Mouse (Mus musculus): ENCODE results near the gene Mpl. TPM values are rescaled to one million over a fixed set of nuclear protein-coding genes. Genes with fewer than 3 reads are reported as not detected.

Gene Mpl
- polyA plus RNA-seq, 1 experiment from 2014 or later: 7.3 TPM

GRCm38 (mm10) chr4:118416329-118416728 is 41.0 kb downstream of the Mpl start:
- Histone ChIP-seq H3K36me3 (ENCODE audit: control insufficient read depth, insufficient read depth) (peaks cover 57% of the 10 kb centered on the region), H3K27ac (ENCODE audit: low read length) (no peak overlapping the region), H3K4me3 (ENCODE audit: low read depth, low read length) (no peak overlapping the region), H3K4me1 (ENCODE audit: control insufficient read depth, low read depth, low read length) (no peaks in the 10 kb centered on the region), H3K9ac (ENCODE audit: low read depth, low read length) (no peak overlapping the region), H3K9me3 (replicated peaks; ENCODE audit: control insufficient read depth, low read length) (no peaks in the 10 kb centered on the region), H3K27me3 (ENCODE audit: control insufficient read depth, insufficient read depth, low read depth, low read length) (no peaks in the 10 kb centered on the region), H3K4me2 (ENCODE audit: low read depth, low read length) (no peak overlapping the region)
- no peak for ATAC-seq (ENCODE audit: low read depth)
- WGBS (ENCODE audit: insufficient replicate concordance): 76% methylated on average over 5 of the region's 5 CpGs

- Histone ChIP-seq H3K4me2 (ENCODE audit: low read depth, low read length) (no peak overlapping the region), H3K36me3 (ENCODE audit: control insufficient read depth, insufficient read depth) (peaks cover 57% of the 10 kb centered on the region), H3K27me3 (ENCODE audit: control insufficient read depth, insufficient read depth, low read depth, low read length) (no peaks in the 10 kb centered on the region), H3K9me3 (replicated peaks; ENCODE audit: control insufficient read depth, low read length) (no peaks in the 10 kb centered on the region), H3K4me1 (ENCODE audit: control insufficient read depth, low read depth, low read length) (peaks cover 2% of the 10 kb centered on the region; the same call in 1 of the 2 replicates), H3K9ac (ENCODE audit: low read depth, low read length) (no peak overlapping the region), H3K4me3 (ENCODE audit: low read depth, low read length) (no peak overlapping the region), H3K27ac (ENCODE audit: low read length) (no peak overlapping the region)
- 74% methylated on average over 2 of the region's 2 CpGs for WGBS (ENCODE audit: insufficient replicate concordance)
- ATAC-seq (ENCODE audit: low read depth): no peak
Measured at GRCm38 (mm10) chr4:118415779-118416178, 41.5 kb downstream of the Mpl start.

- peaks cover 54% of the 10 kb centered on the region for H3K36me3 ChIP-seq (ENCODE audit: control insufficient read depth, insufficient read depth)
- H3K4me3 ChIP-seq (ENCODE audit: low read depth, low read length): no peak overlapping the region
- no peak for ATAC-seq (ENCODE audit: low read depth)
- WGBS (ENCODE audit: insufficient replicate concordance): 80% methylated on average over 5 of the region's 5 CpGs
- H3K27ac ChIP-seq (ENCODE audit: low read length): no peak overlapping the region
- no peaks in the 10 kb centered on the region for H3K9me3 ChIP-seq (replicated peaks; ENCODE audit: control insufficient read depth, low read length)
- no peak overlapping the region for H3K4me2 ChIP-seq (ENCODE audit: low read depth, low read length)
- H3K4me1 ChIP-seq (ENCODE audit: control insufficient read depth, low read depth, low read length): peaks cover 15% of the 10 kb centered on the region
- no peaks in the 10 kb centered on the region for H3K27me3 ChIP-seq (ENCODE audit: control insufficient read depth, insufficient read depth, low read depth, low read length)
- H3K9ac ChIP-seq (ENCODE audit: low read depth, low read length): no peak overlapping the region
Measured at GRCm38 (mm10) chr4:118413553-118413952, 43.8 kb downstream of the Mpl start.

GRCm38 (mm10) chr4:118410871-118411270 is 46.4 kb downstream of the Mpl start:
- WGBS (ENCODE audit: insufficient replicate concordance): 82% methylated on average over 5 of the region's 5 CpGs
- peaks cover 27% of the 10 kb centered on the region for H3K4me1 ChIP-seq (ENCODE audit: control insufficient read depth, low read depth, low read length)
- no peak overlapping the region for H3K9ac ChIP-seq (ENCODE audit: low read depth, low read length)
- H3K27me3 ChIP-seq (ENCODE audit: control insufficient read depth, insufficient read depth, low read depth, low read length): no peaks in the 10 kb centered on the region
- no peaks in the 10 kb centered on the region for H3K9me3 ChIP-seq (replicated peaks; ENCODE audit: control insufficient read depth, low read length)
- H3K4me3 ChIP-seq (ENCODE audit: low read depth, low read length): no peak overlapping the region
- H3K27ac ChIP-seq (ENCODE audit: low read length): no peak overlapping the region
- H3K4me2 ChIP-seq (ENCODE audit: low read depth, low read length): peak overlapping the region; percentile 78; the same call in 1 of the 2 replicates
- H3K36me3 ChIP-seq (ENCODE audit: control insufficient read depth, insufficient read depth): peaks cover 37% of the 10 kb centered on the region
- ATAC-seq (ENCODE audit: low read depth): no peak

DNA sequence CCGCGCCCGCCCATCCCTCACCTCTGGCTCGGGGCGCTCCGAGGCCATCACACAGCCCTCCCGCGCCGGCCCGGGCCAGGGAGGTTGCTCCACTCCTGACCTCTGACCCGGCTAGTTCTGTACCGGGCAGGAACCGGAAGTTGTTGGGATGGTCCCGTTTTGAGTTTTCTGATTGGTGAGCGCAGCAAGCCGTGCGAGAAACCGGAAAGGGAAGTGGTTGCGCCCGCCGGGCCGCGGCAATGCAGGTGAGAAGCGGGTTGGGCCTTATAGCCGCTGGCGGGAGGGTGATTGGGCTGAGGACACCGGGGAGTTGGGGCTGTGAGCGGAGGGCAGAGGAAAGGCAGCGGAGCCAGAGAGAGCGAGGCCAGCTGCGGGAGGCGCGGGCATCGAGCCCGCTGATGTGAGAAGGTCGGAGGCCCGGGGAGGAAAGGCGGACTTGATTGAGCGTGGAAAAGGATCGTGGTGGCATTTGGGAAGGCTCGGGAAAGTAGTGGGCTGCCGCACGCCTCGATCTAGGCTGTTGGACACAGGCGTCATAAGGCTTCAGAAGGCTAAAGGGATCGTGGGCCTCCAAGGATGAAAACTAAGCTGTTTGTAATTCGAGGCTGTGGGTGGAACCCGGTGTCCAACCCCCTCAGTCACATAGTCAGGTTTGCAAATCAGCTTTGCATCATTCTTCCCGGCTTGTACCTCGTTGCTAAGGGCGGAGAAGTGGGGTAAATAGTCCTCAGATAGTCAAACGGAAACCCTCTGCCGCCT is 48.0 kb downstream of the Mpl start, which contains the start of the genes Szt2 and Med8:
Gene Szt2, minus strand, starts transcription at position 132 of the 759 bp plus-strand sequence.
Gene Med8, plus strand, starts transcription at position 196 of the 759 bp plus-strand sequence.
- WGBS (ENCODE audit: insufficient replicate concordance): 1% methylated on average over 53 of the region's 53 CpGs
- peak within 1 kb of the TSS; percentile 78 for H3K4me2 ChIP-seq (ENCODE audit: low read depth, low read length)
- no peaks in the 10 kb centered on the region for H3K27me3 ChIP-seq (ENCODE audit: control insufficient read depth, insufficient read depth, low read depth, low read length)
- peaks cover 26% of the 10 kb centered on the region for H3K36me3 ChIP-seq (ENCODE audit: control insufficient read depth, insufficient read depth)
- H3K9ac ChIP-seq (ENCODE audit: low read depth, low read length): peak within 1 kb of the TSS; percentile 96
- H3K9me3 ChIP-seq (replicated peaks; ENCODE audit: control insufficient read depth, low read length): no peaks in the 10 kb centered on the region
- H3K27ac ChIP-seq (ENCODE audit: low read length): peak within 1 kb of the TSS; percentile 83
- H3K4me1 ChIP-seq (ENCODE audit: control insufficient read depth, low read depth, low read length): peaks cover 27% of the 10 kb centered on the region
- ATAC-seq (ENCODE audit: low read depth): peak; percentile 99
- H3K4me3 ChIP-seq (ENCODE audit: low read depth, low read length): peak within 1 kb of the TSS; percentile 98

- H3K4me2 ChIP-seq (ENCODE audit: low read depth, low read length): no peak overlapping the region
- WGBS (ENCODE audit: insufficient replicate concordance): 78% methylated on average over 12 of the region's 12 CpGs
Measured at GRCm38 (mm10) chr4:118402701-118403100, 54.6 kb downstream of the Mpl start.

DNA sequence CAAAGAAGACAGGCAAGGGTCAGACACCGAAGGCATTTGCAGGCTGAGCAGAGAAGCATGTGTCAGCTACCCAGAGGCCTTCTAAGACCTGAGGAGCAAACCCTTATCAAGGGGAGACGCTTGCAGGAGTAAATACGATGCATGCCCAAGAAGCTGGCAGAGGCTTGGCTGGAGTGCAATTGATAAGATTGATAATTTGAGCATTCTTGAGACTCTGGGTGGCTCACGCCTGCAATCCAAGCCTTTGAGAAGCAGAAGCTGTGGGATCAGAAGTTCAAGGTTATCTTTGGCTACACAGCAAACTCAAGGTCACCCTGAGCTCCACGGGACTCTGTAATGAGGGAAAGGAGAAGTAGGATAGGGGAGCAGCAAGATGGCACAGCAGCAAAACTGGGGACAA is 55.4 kb downstream of the Mpl start:
- Histone ChIP-seq H3K27me3 (ENCODE audit: control insufficient read depth, insufficient read depth, low read depth, low read length) (no peaks in the 10 kb centered on the region), H3K9ac (ENCODE audit: low read depth, low read length) (no peak overlapping the region), H3K36me3 (ENCODE audit: control insufficient read depth, insufficient read depth) (peaks cover 15% of the 10 kb centered on the region), H3K27ac (ENCODE audit: low read length) (no peak overlapping the region), H3K4me3 (ENCODE audit: low read depth, low read length) (no peak overlapping the region), H3K4me1 (ENCODE audit: control insufficient read depth, low read depth, low read length) (peaks cover 9% of the 10 kb centered on the region), H3K9me3 (replicated peaks; ENCODE audit: control insufficient read depth, low read length) (no peaks in the 10 kb centered on the region), H3K4me2 (ENCODE audit: low read depth, low read length) (no peak overlapping the region)
- WGBS (ENCODE audit: insufficient replicate concordance): 42% methylated on average over 5 of the region's 5 CpGs
- ATAC-seq (ENCODE audit: low read depth): peak; percentile 78

More at GRCm38 (mm10) chr4:118402701-118403100, 54.6 kb downstream of the Mpl start:
- Histone ChIP-seq H3K27me3 (ENCODE audit: control insufficient read depth, insufficient read depth, low read depth, low read length) (no peaks in the 10 kb centered on the region), H3K27ac (ENCODE audit: low read length) (no peak overlapping the region), H3K4me3 (ENCODE audit: low read depth, low read length) (no peak overlapping the region), H3K9ac (ENCODE audit: low read depth, low read length) (no peak overlapping the region), H3K9me3 (replicated peaks; ENCODE audit: control insufficient read depth, low read length) (no peaks in the 10 kb centered on the region), H3K4me1 (ENCODE audit: control insufficient read depth, low read depth, low read length) (peaks cover 12% of the 10 kb centered on the region), H3K36me3 (ENCODE audit: control insufficient read depth, insufficient read depth) (peaks cover 15% of the 10 kb centered on the region)
- no peak for ATAC-seq (ENCODE audit: low read depth)

DNA sequence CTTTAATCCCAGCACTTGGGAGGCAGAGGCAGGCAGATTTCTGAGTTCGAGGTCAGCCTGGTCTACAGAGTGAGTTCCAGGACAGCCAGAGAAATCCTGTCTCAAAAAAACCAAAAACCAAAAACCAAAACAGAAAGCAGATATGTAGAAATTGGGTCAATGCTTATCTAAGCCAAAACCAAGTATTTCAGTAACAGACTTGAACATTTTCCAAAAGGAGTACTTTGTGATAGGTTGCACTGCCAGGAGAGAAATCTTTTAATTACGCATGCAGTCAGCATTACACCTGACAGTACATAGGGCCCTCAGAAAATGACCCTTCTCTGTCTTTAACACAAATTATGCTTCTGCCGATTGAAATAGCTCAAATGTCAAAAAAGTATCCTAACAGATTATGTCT is 55.9 kb downstream of the Mpl start:
- Histone ChIP-seq H3K27ac (ENCODE audit: low read length) (no peak overlapping the region), H3K9me3 (replicated peaks; ENCODE audit: control insufficient read depth, low read length) (no peaks in the 10 kb centered on the region), H3K27me3 (ENCODE audit: control insufficient read depth, insufficient read depth, low read depth, low read length) (no peaks in the 10 kb centered on the region), H3K9ac (ENCODE audit: low read depth, low read length) (no peak overlapping the region), H3K4me2 (ENCODE audit: low read depth, low read length) (no peak overlapping the region), H3K36me3 (ENCODE audit: control insufficient read depth, insufficient read depth) (peaks cover 15% of the 10 kb centered on the region), H3K4me1 (ENCODE audit: control insufficient read depth, low read depth, low read length) (peaks cover 12% of the 10 kb centered on the region), H3K4me3 (ENCODE audit: low read depth, low read length) (no peak overlapping the region)
- ATAC-seq (ENCODE audit: low read depth): no peak
- WGBS (ENCODE audit: insufficient replicate concordance): 74% methylated on average over 3 of the region's 3 CpGs

DNA sequence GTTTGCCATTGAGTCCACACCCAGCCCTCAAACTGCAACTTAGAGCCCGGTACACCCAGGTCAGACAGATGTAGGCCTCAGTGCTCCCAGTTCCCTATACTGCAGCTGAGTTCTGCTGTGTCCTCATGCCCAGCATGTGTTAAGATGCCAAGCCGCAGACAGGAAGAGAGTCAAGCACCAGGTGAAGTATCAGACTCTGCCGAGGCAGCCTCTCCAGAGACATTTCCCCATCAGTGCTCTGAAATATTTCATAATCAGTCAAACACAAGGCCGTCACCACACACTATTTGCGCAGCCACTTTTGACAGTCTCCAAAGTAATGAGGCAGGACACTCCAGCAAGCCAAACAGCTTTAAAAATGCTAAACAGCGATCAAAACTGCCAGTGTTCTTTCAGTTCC is 58.9 kb downstream of the Mpl start:
- Histone ChIP-seq H3K27ac (ENCODE audit: low read length) (no peak overlapping the region), H3K9ac (ENCODE audit: low read depth, low read length) (no peak overlapping the region), H3K4me3 (ENCODE audit: low read depth, low read length) (no peak overlapping the region), H3K36me3 (ENCODE audit: control insufficient read depth, insufficient read depth) (peaks cover 11% of the 10 kb centered on the region), H3K27me3 (ENCODE audit: control insufficient read depth, insufficient read depth, low read depth, low read length) (no peaks in the 10 kb centered on the region), H3K4me2 (ENCODE audit: low read depth, low read length) (no peak overlapping the region), H3K9me3 (replicated peaks; ENCODE audit: control insufficient read depth, low read length) (no peaks in the 10 kb centered on the region), H3K4me1 (ENCODE audit: control insufficient read depth, low read depth, low read length) (peaks cover 12% of the 10 kb centered on the region)
- no peak for ATAC-seq (ENCODE audit: low read depth)
- 85% methylated on average over 6 of the region's 6 CpGs for WGBS (ENCODE audit: insufficient replicate concordance)

Measured in liver, embryonic 16.5 days (tissue).